Comparison of ENCODE assay signal across 8 mouse cellular contexts in the genomic region with DNA sequence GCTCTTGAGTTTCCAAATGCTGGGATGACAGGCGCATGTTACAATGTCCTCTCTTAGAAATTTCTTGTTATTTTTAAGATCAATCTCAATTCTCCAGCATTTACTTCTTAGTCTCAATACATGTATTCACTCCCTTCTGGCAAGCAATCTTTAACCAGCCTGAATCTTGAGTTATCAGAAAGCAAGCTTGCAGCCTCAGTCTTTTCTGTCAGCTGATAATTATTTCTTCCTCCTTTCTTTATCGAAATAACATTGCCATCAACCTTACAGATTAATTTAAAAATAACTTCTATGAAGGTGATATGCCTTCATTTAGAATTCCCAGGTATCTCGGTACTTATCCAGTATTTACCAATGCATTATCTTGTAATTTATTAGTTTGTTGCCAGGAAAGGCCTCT. TPM values are rescaled to one million over a fixed set of nuclear protein-coding genes. Genes with fewer than 3 reads are reported as not detected.
A peak's percentile ranks its signal among the peaks of the same experiment; 100 is the strongest.
DNase-seq lines count a peak whose midpoint lies in the region; ATAC-seq lines count a peak whose summit lies in the region.

No protein-coding gene starts in this region.

- no peak for ATAC-seq in erythroblast, adult 5-6 weeks (replicated peaks; ENCODE audit: low FRiP score, poor library complexity, severe bottlenecking)
- ATAC-seq in neural tube, embryonic 11.5 days (ENCODE audit: insufficient read depth, low FRiP score, low TSS enrichment) = no peak
- ATAC-seq in liver, embryonic 15.5 days (ENCODE audit: insufficient read depth) = no peak
- no peak for ATAC-seq in granulocyte monocyte progenitor cell, adult 5-6 weeks (replicated peaks; ENCODE audit: poor library complexity, severe bottlenecking)

- peaks cover 43% of the 10 kb centered on the region for H3K4me1 ChIP-seq in erythroblast, embryonic 14.5 days (ENCODE audit: control insufficient read depth)
- H3K4me1 ChIP-seq in neural tube, embryonic 11.5 days (ENCODE audit: control insufficient read depth, insufficient read depth, low read length) = peaks cover 6% of the 10 kb centered on the region; the same call in 1 of the 2 replicates
- H3K4me1 ChIP-seq in liver, embryonic 15.5 days (replicated peaks) = peaks cover 30% of the 10 kb centered on the region

- no peak overlapping the region; the same call in 1 of the 2 replicates for H3K9ac ChIP-seq in neural tube, embryonic 11.5 days (ENCODE audit: low read length)
- H3K9ac ChIP-seq in liver, embryonic 15.5 days = peak overlapping the region; percentile 100

- peak overlapping the region; percentile 50 for H3K4me2 ChIP-seq in neural tube, embryonic 11.5 days (ENCODE audit: low read depth)
- peak overlapping the region; percentile 83 for H3K4me2 ChIP-seq in liver, embryonic 15.5 days

- WGBS in neural tube, embryonic 11.5 days = 74% methylated on average over 3 of the region's 3 CpGs
- 50% methylated on average over 3 of the region's 3 CpGs for WGBS in liver, embryonic 15.5 days (ENCODE audit: insufficient replicate concordance)

- H3K27me3 ChIP-seq in erythroblast, embryonic 14.5 days (ENCODE audit: control insufficient read depth) = no peaks in the 10 kb centered on the region
- H3K27me3 ChIP-seq in neural tube, embryonic 11.5 days (ENCODE audit: control insufficient read depth, insufficient read depth, low read length) = no peaks in the 10 kb centered on the region
- H3K27me3 ChIP-seq in liver, embryonic 15.5 days = no peaks in the 10 kb centered on the region

- peaks cover 3% of the 10 kb centered on the region for H3K36me3 ChIP-seq in erythroblast, embryonic 14.5 days (ENCODE audit: control insufficient read depth)
- no peaks in the 10 kb centered on the region for H3K36me3 ChIP-seq in neural tube, embryonic 11.5 days (ENCODE audit: control insufficient read depth, insufficient read depth, low read length)
- no peaks in the 10 kb centered on the region for H3K36me3 ChIP-seq in liver, embryonic 15.5 days (replicated peaks)

- peak overlapping the region; percentile 88 for H3K4me3 ChIP-seq in erythroblast, embryonic 14.5 days (replicated peaks)
- peak overlapping the region; percentile 96 for H3K4me3 ChIP-seq in neural tube, embryonic 11.5 days (ENCODE audit: low read depth, low read length)
- H3K4me3 ChIP-seq in liver, embryonic 15.5 days (replicated peaks) = peak overlapping the region; percentile 100

- H3K27ac ChIP-seq in neural tube, embryonic 11.5 days (ENCODE audit: low read depth, low read length) = no peak overlapping the region; the same call in 1 of the 2 replicates
- peak overlapping the region; percentile 89 for H3K27ac ChIP-seq in liver, embryonic 15.5 days (replicated peaks)

- DNase-seq in neural tube, embryonic 11.5 days (ENCODE audit: low spot score) = no peak
- DNase-seq in neural tube, embryonic 10.5 days (ENCODE audit: extremely low spot score, low spot score) = no peak
- no peak for DNase-seq in right cerebral cortex, postnatal 4 days
- DNase-seq in thymus, postnatal 10 days (ENCODE audit: low spot score in 2 of 2) = no peak

- no peaks in the 10 kb centered on the region for H3K9me3 ChIP-seq in erythroblast, embryonic 14.5 days (ENCODE audit: control insufficient read depth, low read length)
- no peaks in the 10 kb centered on the region for H3K9me3 ChIP-seq in neural tube, embryonic 11.5 days (ENCODE audit: control insufficient read depth, low read length)
- no peaks in the 10 kb centered on the region for H3K9me3 ChIP-seq in liver, embryonic 15.5 days (replicated peaks)

RNA-seq across cellular contexts. Expression of a gene that starts 0.7 kb away (rescaled TPM):
- 0.67 and 0.90 TPM in 2 replicates for polyA plus RNA-seq in erythroblast, embryonic 14.5 days (2012)
- 52.3 and 64.4 TPM in 2 replicates for total RNA-seq in erythroblast, adult 5-6 weeks (2015; ENCODE audit: low replicate concordance)
- total RNA-seq in erythroblast, adult 5-6 weeks (2017; ENCODE audit: low replicate concordance) = 70.7 and 75.4 TPM in 2 replicates
- polyA plus RNA-seq in neural tube, embryonic 11.5 days (2014; fragmentation: Nextera tagmentation; extraction: Ambion mirVana) = 34.2 and 39.2 TPM in 2 replicates
- polyA plus RNA-seq in liver, embryonic 15.5 days (2015; fragmentation: Nextera tagmentation; extraction: Ambion mirVana) = 7.6 and 9.2 TPM in 2 replicates
- total RNA-seq in granulocyte monocyte progenitor cell, adult 5-6 weeks (2014; fragmentation: Nextera tagmentation) = 36.4 and 46.1 TPM in 2 replicates
- total RNA-seq in granulocyte monocyte progenitor cell, adult 5-6 weeks (2017) = 51.5 and 51.8 TPM in 2 replicates
